In the genomic region with DNA sequence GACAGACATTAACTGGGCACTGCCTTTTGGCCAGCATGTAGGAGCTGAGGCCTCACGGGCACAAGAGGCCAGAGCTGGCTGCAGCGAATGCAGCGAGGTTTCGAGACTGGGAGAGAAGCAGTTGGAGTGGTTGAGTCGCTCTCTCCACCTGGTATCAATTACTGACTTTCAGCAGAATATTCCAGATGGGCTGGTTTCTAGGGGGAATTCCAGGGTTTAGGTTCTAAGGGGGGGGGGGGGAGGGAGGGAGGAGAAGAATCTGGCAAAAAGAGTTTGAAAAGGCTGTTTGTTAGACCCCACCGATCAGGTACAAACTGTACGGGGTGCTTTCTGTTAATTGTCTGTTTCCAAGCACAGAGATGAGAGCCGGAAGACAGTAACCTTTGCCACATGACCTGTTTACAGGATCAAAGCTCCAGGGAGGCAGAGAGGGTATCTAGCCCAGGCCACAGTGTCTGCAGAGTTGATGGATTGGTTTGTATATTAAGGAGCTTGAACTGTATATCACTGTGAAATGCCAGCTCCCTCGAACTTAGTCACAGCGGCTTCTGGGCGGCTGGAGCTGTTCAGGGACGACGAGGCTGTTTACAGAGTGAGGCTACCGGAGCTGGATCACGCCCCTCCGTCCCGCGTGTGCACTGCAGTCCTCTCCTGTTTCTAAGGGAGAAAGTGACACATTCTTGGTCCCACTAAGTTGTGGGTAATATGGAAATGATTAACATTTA, we compare ENCODE assay signal across 13 mouse cellular contexts. TPM values are rescaled to one million over a fixed set of nuclear protein-coding genes. Genes with fewer than 3 reads are reported as not detected.
A peak's percentile ranks its signal among the peaks of the same experiment; 100 is the strongest.
DNase-seq lines count a peak whose midpoint lies in the region; ATAC-seq lines count a peak whose summit lies in the region.
"Had no signal": no experiment of that assay in that cellular context is flagged by ENCODE, and none has a peak within 500 bp of the region (broad histone marks: within the 10 kb centered on the region; RNA-seq: fewer than 3 reads in every experiment).

No protein-coding gene starts in this region.

- no peak overlapping the region for H3K9ac ChIP-seq in hindbrain, embryonic 14.5 days
- H3K9ac ChIP-seq: hindbrain, embryonic 13.5 days had no signal

- H3K9me3 ChIP-seq in hindbrain, embryonic 10.5 days = 0 out of 2 replicates have a peak, but pooled peaks cover 8% of the 10 kb centered on the region
- H3K9me3 ChIP-seq in hindbrain, embryonic 14.5 days (ENCODE audit: control insufficient read depth, low read length) = no peaks in the 10 kb centered on the region
- H3K9me3 ChIP-seq in limb, embryonic 10.5 days (replicated peaks) = no peaks in the 10 kb centered on the region

- DNase-seq in hindbrain, embryonic 10.5 days (ENCODE audit: low spot score) = peak; percentile 30
- no peak for DNase-seq in hindbrain, embryonic 14.5 days (ENCODE audit: low spot score)
- DNase-seq in NIH3T3 (ENCODE audit: low read depth) (peak; percentile 86), adipocyte (ENCODE audit: low spot score) (no peak)
- peak; percentile 79 for DNase-seq in embryo, embryonic 11 days
- peak; percentile 71 for DNase-seq in limb, embryonic 10.5 days (ENCODE audit: low spot score)
- no peak for DNase-seq in right cerebral cortex, postnatal 10 days (ENCODE audit: low spot score in 2 of 2)
- no peak for DNase-seq in thymus, postnatal 14 days
- DNase-seq: liver had no signal

- no peaks in the 10 kb centered on the region for H3K36me3 ChIP-seq in hindbrain, embryonic 10.5 days
- H3K36me3 ChIP-seq in hindbrain, embryonic 14.5 days (replicated peaks; ENCODE audit: control insufficient read depth, insufficient read depth) = no peaks in the 10 kb centered on the region
- no peaks in the 10 kb centered on the region for H3K36me3 ChIP-seq in limb, embryonic 10.5 days
- H3K36me3 ChIP-seq: hindbrain, embryonic 13.5 days had no signal

- no peaks in the 10 kb centered on the region for H3K27me3 ChIP-seq in hindbrain, embryonic 10.5 days (ENCODE audit: insufficient read depth, poor library complexity, severe bottlenecking)
- H3K27me3 ChIP-seq in hindbrain, embryonic 14.5 days (ENCODE audit: control insufficient read depth, insufficient read depth, low read length) = no peaks in the 10 kb centered on the region
- no peaks in the 10 kb centered on the region for H3K27me3 ChIP-seq in limb, embryonic 10.5 days (ENCODE audit: low read depth, poor library complexity, severe bottlenecking)
- H3K27me3 ChIP-seq: CH12.LX; hindbrain, embryonic 13.5 days had no signal

- no peak overlapping the region for H3K4me2 ChIP-seq in hindbrain, embryonic 14.5 days (replicated peaks)
- H3K4me2 ChIP-seq: hindbrain, embryonic 13.5 days had no signal

- 0 out of 2 replicates have a peak overlapping the region, but pooled peaks have one; percentile 31 for H3K27ac ChIP-seq in hindbrain, embryonic 10.5 days
- H3K27ac ChIP-seq in hindbrain, embryonic 14.5 days = no peak overlapping the region
- H3K27ac ChIP-seq in limb, embryonic 10.5 days = peak overlapping the region; percentile 86
- H3K27ac ChIP-seq: hindbrain, embryonic 13.5 days; macrophage had no signal

- H3K4me1 ChIP-seq in hindbrain, embryonic 10.5 days (replicated peaks) = no peaks in the 10 kb centered on the region
- H3K4me1 ChIP-seq in hindbrain, embryonic 14.5 days (replicated peaks; ENCODE audit: control insufficient read depth, insufficient read depth, low read length) = no peaks in the 10 kb centered on the region
- peaks cover 40% of the 10 kb centered on the region for H3K4me1 ChIP-seq in limb, embryonic 10.5 days

- H3K4me3 ChIP-seq in hindbrain, embryonic 10.5 days = no peak overlapping the region
- H3K4me3 ChIP-seq in hindbrain, embryonic 14.5 days (replicated peaks; ENCODE audit: low read length) = no peak overlapping the region
- H3K4me3 ChIP-seq in limb, embryonic 10.5 days = peak overlapping the region; percentile 28
- H3K4me3 ChIP-seq: hindbrain, embryonic 13.5 days; myocyte had no signal

- ATAC-seq in hindbrain, embryonic 14.5 days (ENCODE audit: low FRiP score) = no peak

- 63% methylated on average over 18 of the region's 18 CpGs for WGBS in hindbrain, embryonic 10.5 days
- WGBS in hindbrain, embryonic 14.5 days = 70% methylated on average over 18 of the region's 18 CpGs
- WGBS in limb, embryonic 10.5 days = 5% methylated on average over 18 of the region's 18 CpGs

RNA-seq across cellular contexts. Expression of gene Dact1, which starts 51.3 kb away (rescaled TPM):
- 12.2 and 15.2 TPM in 2 replicates for polyA plus RNA-seq in hindbrain, embryonic 10.5 days (2016; fragmentation: Nextera tagmentation; extraction: Ambion mirVana)
- 29.8 and 33.1 TPM in 2 replicates for polyA plus RNA-seq in hindbrain, embryonic 14.5 days (2014; fragmentation: Nextera tagmentation; extraction: Ambion mirVana)
- polyA plus RNA-seq in limb, embryonic 10.5 days (2016; fragmentation: Nextera tagmentation; extraction: Ambion mirVana) = 9.8 and 18.8 TPM in 2 replicates
- polyA plus RNA-seq: macrophage had no signal

Comparison
In these comparisons a context has a peak if more than half of its experiments do, and no peak if none do; other contexts are left out.
1. DNase-seq: peak in hindbrain, embryonic 10.5 days (single experiment), NIH3T3 (single experiment), embryo, embryonic 11 days (single experiment) and limb, embryonic 10.5 days (single experiment); none in hindbrain, embryonic 14.5 days (single experiment), right cerebral cortex, postnatal 10 days (0 of 2), thymus, postnatal 14 days (single experiment) and adipocyte (single experiment).